Mouse (Mus musculus): ENCODE results near the gene Cga.
A peak's percentile ranks its signal among the peaks of the same experiment; 100 is the strongest.

Cga gene

GRCm38 (mm10) chr4:34893479-34893878 is at the start of gene Cga:
Gene Cga, plus strand, starts transcription at chr4:34893779.
- DNase-seq (ENCODE audit: low spot score): no peak

DNA sequence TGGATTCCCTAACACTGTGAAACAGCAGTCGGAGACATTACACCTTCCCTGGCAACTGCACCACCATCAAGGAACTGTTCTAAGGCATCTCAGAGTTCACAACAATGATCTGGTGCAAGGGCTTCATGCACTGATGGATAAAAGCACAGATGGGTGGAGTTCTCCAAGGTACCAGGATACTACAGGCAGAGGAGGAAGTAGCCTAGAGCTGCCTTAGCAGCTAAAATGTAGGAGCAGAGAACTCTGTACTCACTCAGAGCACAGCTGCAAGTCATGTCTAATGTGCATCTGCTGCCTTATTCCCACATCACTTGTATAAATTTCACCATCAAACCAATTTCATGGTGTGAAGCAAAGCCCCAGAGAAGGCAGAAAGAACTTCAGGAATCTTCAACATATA is 49.7 kb upstream of the Cga start:
- no peak for DNase-seq (ENCODE audit: low spot score)

DNA sequence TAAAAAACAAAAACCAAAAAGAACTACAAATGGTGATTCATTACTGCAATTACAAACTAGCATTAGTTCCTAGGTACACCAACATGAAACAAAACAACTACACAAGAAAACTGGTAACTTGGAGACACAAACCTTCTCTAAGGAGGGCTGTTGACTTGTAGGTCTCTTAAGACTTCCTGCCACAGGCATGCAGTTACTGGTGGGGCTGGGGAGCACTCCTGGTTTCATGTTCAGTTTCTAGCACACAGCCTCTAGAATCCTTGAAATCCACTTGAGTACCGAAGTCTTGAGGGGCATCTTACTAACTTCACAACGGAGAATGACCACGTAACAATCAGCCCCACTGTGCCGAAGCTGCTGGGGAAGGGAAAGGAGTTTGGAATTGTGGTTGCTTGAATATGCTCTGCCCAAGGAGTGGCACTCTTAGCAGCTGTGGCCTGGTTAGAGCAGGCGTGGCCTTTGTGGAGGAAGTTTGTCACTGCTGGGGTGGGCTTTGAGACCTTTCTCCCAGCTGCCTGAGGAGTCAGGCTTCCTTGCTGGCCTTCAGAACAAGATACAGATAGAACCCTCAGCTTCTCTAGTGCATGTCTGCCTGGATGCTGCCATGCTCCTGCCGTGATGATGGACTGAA is 45.8 kb upstream of the Cga start:
- no peak for DNase-seq (ENCODE audit: low spot score)

- DNase-seq (ENCODE audit: low spot score): no peak
Measured at GRCm38 (mm10) chr4:34850156-34850555, 43.4 kb upstream of the Cga start.

GRCm38 (mm10) chr4:34852051-34852450 is 41.5 kb upstream of the Cga start:
- no peak for DNase-seq (ENCODE audit: low spot score)

GRCm38 (mm10) chr4:34855966-34856365 is 37.6 kb upstream of the Cga start:
- DNase-seq (ENCODE audit: low spot score): no peak

GRCm38 (mm10) chr4:34858903-34859302 is 34.7 kb upstream of the Cga start:
- no peak for DNase-seq (ENCODE audit: low spot score)

DNA sequence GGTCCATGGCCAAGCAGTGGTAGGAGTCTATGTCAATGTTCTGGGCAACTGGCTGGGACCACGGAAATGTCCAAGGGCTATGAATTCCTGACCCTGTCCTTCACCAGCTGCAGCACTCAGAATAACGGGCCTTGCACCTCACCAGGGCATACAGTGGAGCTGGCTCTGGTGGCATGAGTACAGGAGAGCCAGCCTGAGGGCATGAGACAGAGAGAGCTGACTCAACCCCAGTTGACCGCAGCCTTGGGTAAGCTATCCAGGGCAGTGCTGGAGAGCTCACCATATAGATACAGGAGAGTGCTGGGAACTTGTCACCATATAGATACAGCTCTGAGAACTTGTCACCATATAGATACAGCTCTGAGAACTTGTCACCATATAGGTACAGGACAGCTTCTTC is 34.2 kb upstream of the Cga start:
- no peak for DNase-seq (ENCODE audit: low spot score)

DNA sequence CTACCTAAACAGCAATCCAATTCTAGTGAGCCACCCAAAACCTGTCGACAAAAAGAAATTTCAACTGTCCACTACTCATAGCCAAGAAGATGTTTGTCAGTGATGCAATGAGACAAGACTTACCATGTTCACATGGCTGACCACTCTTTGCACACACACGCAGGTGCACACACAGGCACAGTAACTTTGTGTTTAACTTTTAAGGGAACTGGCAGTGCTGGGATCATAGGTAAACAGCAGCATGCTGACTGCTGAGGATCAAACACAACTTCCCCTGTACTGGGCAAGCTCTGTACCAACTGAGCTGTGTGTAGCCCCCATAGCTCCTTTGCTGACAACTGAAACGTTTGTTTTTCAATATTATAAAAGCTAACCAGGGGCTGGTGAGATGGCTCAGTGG is 32.1 kb upstream of the Cga start:
- no peak for DNase-seq (ENCODE audit: low spot score)

GRCm38 (mm10) chr4:34869813-34870212 is 23.8 kb upstream of the Cga start:
- no peak for DNase-seq (ENCODE audit: low spot score)

DNA sequence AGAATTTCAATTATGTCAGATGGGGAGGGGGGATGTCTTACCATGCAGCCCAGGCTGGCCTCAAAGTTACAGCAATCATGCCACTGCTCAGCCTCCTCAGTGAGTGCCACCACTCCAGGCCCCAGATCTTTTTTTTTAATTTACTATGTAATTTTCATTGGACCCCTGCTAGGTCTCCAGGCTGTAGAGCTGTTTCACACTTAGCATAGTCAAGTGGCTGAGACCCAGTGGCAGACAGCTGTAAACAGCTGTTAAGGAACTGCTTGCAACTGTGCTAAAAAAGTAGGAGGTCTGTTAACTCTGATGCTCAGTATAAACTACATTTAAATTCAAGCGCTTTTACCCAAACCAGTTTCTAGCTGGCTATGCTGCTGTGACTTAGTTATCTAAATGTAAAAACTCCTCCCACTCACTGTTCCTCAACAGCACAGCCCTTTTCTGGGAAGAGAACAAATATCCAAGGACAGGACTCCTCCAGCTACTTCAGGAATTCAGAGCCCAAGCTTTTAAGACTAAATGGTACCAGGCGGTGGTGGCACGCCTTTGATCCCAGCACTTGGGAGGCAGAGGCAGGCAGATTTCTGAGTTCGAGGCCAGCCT is 20.6 kb upstream of the Cga start:
- no peak for DNase-seq (ENCODE audit: low spot score)

DNA sequence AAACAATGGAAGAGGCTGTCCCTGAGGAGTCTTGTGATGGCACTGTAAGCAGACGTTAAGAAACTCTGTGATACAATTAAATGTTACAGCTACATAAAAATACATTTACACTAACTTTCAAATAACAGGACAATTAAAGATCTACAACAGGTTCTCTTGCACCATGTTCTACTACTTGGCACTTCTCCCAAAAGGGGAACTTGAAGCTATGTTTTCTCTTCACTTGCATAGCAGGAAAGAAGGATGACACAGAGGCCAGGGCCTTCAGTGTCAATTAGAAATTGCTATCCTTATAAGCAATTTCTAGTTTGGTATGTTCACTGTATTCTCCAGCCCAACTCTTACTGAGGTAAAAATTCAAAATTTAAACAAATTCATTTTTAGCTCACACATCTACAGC is 19.3 kb upstream of the Cga start:
- no peak for DNase-seq (ENCODE audit: low spot score)

DNA sequence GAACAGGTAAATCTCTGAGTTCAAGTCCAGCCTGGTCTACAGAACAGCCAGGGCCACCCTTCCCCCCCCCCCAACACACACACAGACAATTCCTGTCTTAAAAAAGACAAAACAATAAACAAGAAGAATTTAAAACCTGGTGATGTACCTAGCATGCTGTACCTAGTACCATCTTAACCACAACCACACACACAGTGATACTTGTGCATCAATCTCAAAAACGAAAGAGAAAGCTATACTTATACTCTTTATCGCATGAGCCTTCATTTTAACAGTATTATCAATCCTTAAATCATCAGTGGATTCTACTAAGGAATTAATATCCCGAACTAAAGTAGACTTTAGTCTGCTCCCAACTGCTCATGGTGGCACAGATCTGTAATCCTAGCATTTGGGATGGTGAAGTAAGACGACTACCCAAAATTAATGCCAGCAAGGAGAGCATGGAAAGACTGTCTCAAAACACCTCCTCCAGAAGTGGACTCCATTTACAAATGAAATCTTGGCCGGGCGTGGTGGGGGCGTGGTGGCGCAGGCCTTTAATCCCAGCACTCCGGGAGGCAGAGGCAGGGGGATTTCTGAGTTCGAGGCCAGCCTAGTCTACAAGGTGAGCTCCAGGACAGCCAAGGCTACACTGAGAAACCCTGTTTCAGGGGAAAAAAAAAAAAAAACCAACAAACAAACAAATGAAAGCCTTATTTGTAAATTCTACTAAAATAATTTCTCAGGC is 12.5 kb upstream of the Cga start:
- no peak for DNase-seq (ENCODE audit: low spot score)

GRCm38 (mm10) chr4:34881851-34882250 is 11.7 kb upstream of the Cga start:
- no peak for DNase-seq (ENCODE audit: low spot score)

DNA sequence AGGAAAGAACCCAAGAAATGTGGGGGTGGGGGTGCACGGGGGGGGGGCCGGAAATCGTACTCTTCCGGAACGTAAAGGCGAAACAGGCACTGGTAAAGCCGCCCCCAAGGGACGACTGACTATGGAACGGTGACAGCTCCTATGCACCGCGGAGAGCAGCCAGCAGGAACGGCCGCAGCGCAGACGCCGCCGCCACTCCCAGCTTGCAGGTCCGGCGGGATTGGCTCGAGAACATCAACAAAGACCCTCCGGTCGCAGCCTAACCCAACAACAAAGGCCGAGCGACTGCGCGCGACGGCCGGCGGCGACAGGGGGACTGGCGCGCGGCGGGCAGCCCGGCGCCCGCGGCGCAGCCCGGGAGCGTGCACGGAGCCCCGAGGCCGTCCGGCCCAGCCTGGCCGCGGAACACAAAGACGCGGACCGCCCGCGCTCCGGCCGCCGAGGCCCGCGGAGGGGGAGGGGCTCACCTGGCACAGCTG is 11.2 kb upstream of the Cga start:
- DNase-seq (ENCODE audit: low spot score): no peak

DNA sequence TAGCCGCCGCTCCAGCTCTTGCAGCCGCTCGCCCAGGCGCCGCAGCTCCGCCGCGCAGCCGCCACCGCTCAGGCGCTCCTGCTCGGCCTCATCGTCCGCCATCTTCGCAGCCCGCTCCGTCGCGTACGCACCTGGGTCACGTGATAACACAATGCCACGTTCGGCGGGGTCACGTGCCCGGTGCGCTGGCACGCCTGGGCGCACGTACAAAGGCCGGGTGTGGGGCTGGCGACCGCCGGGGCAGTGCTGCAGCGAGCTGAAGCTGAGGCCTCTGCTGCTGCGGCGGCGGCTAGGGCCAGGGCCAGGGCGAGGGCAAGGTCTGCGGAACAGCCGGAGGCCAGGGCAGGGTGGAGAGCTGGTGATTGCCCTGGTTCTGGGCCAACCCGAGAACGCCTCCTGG is 10.8 kb upstream of the Cga start, which contains the start of gene Zfp292:
TSS of gene Zfp292 (minus strand) at position 143 of the 400 bp plus-strand sequence.
- peak; percentile 90 for DNase-seq (ENCODE audit: low spot score)

DNA sequence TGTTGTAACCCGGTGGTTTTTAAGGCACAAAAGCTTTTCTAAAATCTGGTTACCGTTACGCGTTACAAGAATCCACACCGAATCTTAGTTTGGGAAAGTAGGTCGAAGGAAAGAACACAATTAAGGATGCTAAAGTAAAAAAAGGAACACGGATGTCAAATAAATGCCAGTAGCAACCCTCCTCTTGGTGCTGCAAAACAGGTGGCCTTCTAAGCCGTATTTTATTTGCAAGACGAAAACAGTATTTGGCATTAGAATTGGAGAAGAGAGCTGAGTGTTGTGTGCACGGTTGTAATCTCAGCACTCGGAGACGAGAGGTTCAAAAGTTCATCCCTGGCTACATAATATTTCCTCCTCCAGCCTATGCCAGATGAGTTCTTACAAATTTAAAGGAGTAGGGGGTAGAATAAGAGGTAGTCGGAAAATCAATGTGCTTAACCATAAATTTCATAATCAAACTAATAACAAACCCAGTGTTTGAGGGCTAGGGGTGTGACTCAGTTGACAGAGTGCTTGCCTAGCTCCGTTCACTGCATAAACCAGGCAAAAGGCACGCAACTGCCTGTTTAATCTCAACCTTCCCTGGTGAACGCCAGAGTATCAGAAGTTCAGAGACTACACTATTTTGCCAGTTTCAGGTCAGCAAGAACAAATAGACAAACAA is 10.1 kb upstream of the Cga start:
- no peak for DNase-seq (ENCODE audit: low spot score)

GRCm38 (mm10) chr4:34885631-34886351 is 7.8 kb upstream of the Cga start:
- DNase-seq (ENCODE audit: low spot score): no peak

GRCm38 (mm10) chr4:34886490-34887111 is 7.0 kb upstream of the Cga start:
- peak; percentile 64 for DNase-seq (ENCODE audit: low spot score)

DNA sequence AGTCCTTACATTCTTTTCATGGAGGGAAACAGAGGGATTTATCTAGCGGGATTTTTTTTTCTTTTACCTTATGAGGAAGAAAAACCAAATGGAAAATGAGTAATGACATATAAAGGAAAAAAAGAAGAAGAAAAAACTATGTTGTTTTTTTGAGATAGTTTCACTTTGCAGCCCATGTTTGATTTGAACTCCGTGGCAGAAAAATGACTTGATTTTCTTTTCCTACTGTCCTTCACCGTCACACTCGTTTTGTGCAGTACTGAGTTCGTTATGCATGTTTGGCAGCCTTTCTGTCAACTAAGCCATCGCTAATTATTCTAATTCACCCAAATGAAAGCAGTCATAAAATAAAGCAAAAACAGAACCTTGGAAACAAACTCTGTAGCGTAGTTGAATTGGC is 6.3 kb upstream of the Cga start:
- DNase-seq (ENCODE audit: low spot score): no peak

DNA sequence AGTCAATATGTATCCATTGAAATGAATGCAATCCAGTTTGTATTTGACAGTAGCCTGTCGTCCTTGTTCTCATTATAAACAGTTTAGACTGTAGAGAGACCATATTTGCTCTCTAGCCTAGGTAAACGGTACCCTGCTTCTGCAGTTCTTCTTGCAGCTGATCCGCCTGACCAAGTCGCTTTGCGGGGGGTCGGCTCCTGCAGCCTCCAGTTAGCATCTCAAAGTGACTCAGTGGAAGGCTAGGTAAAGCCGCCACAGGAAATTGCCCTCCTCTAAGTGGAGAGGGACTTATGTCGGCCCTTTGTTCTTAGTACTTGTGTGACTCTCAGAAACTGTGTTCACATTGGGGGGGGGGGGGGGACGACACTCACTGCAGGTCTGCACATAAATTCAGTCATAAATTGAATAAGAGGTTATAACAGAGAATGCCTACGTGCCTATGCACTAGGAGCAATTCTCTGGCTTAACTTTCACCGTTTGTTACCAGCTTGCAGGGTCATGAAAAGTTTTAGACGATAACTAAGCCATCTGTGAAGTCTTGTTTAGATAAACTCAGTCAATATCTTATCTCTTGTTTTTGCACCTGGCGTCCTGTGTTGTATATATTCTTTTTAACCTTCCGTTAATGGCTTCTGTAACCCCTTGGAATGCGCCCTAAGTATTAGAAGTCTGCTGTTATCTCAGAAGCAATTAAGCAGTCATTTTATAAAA is 4.3 kb upstream of the Cga start:
- no peak for DNase-seq (ENCODE audit: low spot score)
